16 mouse cellular contexts compared by ENCODE assay signal in the genomic region with DNA sequence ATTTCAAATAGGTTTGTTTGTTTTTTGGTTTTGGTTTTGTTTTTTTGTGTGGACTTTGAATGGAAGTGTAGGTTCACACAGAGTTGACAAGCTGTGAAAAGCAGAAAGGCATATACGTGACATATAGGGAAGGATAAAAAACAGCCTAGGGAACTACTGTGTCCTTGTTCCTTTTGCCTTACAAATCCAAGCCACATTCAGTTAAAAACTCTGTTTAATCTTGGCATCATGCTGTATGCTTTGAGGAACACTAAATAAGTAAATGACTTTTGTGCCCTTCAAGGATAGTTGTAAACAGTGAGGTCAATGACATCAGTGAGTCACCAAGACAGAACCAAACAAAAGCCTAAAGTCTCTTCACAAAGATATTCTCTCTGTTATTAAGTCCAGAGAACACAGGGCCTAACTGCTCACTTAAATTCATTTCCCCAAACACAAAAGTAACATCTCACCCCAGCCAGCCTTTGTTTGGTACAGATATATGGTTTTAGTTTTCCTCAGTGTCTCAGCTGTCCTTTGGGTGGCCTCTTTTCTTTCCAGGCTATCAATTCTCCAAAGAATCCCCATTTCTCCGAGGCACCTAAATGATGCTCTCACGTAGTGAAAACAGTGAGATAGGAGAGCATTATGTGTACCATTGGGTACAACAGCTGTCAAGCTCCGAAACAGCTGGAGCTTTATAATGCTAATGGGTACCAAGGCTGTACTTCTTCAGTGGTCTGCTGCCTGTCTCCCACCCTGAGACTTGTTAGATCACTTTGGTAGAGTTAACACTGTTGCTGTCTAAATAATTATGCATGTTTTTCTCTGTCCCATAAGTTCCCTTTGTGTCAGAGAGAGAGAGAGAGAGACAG.
"Had no signal": no experiment of that assay in that cellular context is flagged by ENCODE, and none has a peak within 500 bp of the region (broad histone marks: within the 10 kb centered on the region; RNA-seq: fewer than 3 reads in every experiment).

No protein-coding gene starts in this region.

- H3K4me2 ChIP-seq: liver, embryonic 13.5 days; liver, embryonic 15.5 days; lung, embryonic 14.5 days; neural tube, embryonic 12.5 days; stomach, embryonic 15.5 days had no signal

- ATAC-seq: liver, postnatal 0 days had no signal

- H3K4me1 ChIP-seq: liver, embryonic 13.5 days; liver, embryonic 15.5 days; megakaryocyte, embryonic 14.5 days; neural tube, embryonic 12.5 days; stomach, embryonic 15.5 days had no signal

- H3K9ac ChIP-seq: liver, embryonic 13.5 days; liver, embryonic 15.5 days; liver, postnatal 0 days; lung, embryonic 14.5 days; neural tube, embryonic 12.5 days; stomach, embryonic 15.5 days had no signal

- H3K27ac ChIP-seq: liver, embryonic 13.5 days; liver, embryonic 15.5 days; macrophage; neural tube, embryonic 12.5 days; stomach, embryonic 15.5 days; stomach, postnatal 0 days had no signal

- H3K27me3 ChIP-seq: liver, embryonic 13.5 days; liver, embryonic 15.5 days; megakaryocyte, embryonic 14.5 days; neural tube, embryonic 12.5 days; stomach, embryonic 15.5 days had no signal

- DNase-seq: liver; liver, embryonic 13.5 days; liver, postnatal 0 days; lung, embryonic 14.5 days; lung, postnatal 14 days; lung, postnatal 36 days; right cerebral cortex, postnatal 14 days; thymus, adult 2 months; thymus, postnatal 25 days; thymus, postnatal 4 days had no signal

- H3K4me3 ChIP-seq: liver, embryonic 13.5 days; liver, embryonic 15.5 days; megakaryocyte, embryonic 14.5 days; neural tube, embryonic 12.5 days; stomach, embryonic 15.5 days had no signal

- H3K36me3 ChIP-seq: liver, embryonic 13.5 days; liver, embryonic 15.5 days; neural tube, embryonic 12.5 days; stomach, embryonic 15.5 days had no signal

- H3K9me3 ChIP-seq: liver, embryonic 13.5 days; liver, embryonic 15.5 days; megakaryocyte, embryonic 14.5 days; stomach, embryonic 15.5 days had no signal
